Mouse (Mus musculus) forebrain, embryonic 13.5 days (tissue): Measurements from ENCODE around the gene Pde7b. TPM values are rescaled to one million over a fixed set of nuclear protein-coding genes. Genes with fewer than 3 reads are reported as not detected.
A peak's percentile ranks its signal among the peaks of the same experiment; 100 is the strongest.

Experiments used
- ATAC-seq: fragments of 200-750 bp; cut with Nextera tagmentation; 2 replicates; pipeline ENCODE4 v1.8.0; 2017
- H3K27ac ChIP-seq: fragments of 300-500 bp; sonication (generic); 2 replicates; pipeline ENCODE4 v1.5.1; 2015; ENCODE audit warnings: inconsistent platforms, mild to moderate bottlenecking, moderate library complexity
- H3K27me3 ChIP-seq: fragments of 300-500 bp; sonication (generic); 2 replicates; pipeline ENCODE4 v1.6.1; 2015; ENCODE audit warnings: mild to moderate bottlenecking, inconsistent platforms
- H3K36me3 ChIP-seq: fragments of 300-500 bp; sonication (generic); 2 replicates; pipeline ENCODE4 v1.6.1; 2015; ENCODE audit warnings: mild to moderate bottlenecking, inconsistent platforms; ENCODE audit not compliant: poor library complexity, severe bottlenecking
- H3K4me1 ChIP-seq: fragments of 300-500 bp; sonication (generic); 2 replicates; pipeline ENCODE4 v1.6.1; 2015; ENCODE audit warnings: inconsistent platforms
- H3K4me2 ChIP-seq: fragments of 300-500 bp; sonication (generic); 2 replicates; pipeline ENCODE4 v1.6.1; 2015; ENCODE audit warnings: inconsistent platforms, mild to moderate bottlenecking, moderate library complexity
- H3K4me3 ChIP-seq: fragments of 300-500 bp; sonication (generic); 2 replicates; pipeline ENCODE4 v1.5.1; 2015; ENCODE audit warnings: mild to moderate bottlenecking, inconsistent platforms
- H3K9ac ChIP-seq: fragments of 300-500 bp; sonication (generic); 2 replicates; pipeline ENCODE4 v1.6.1; 2015; ENCODE audit warnings: mild to moderate bottlenecking, inconsistent platforms
- H3K9me3 ChIP-seq: fragments of 300-500 bp; sonication (generic); replicated peaks from 2 replicates; pipeline ENCODE4 v1.6.1; 2016; ENCODE audit warnings: inconsistent platforms
- WGBS: fragments of 180-500 bp; shearing (Covaris S2); methylation state at CpG from one replicate; pipeline ENCODE4 v1.1.7; 2015; 5-methylcytosine and 5-hydroxymethylcytosine counted together
- polyA plus RNA-seq: library from polyadenylated mRNA; unstranded; fragments of >200 nt; fragmentation: Nextera tagmentation; extraction: Ambion mirVana; gene quantifications from 2 replicates; pipeline ENCODE4 v1.2.1, GENCODE M21; 2015

Gene Pde7b
- polyA plus RNA-seq, 1 experiment from 2014 or later, result 2.6 TPM

DNA sequence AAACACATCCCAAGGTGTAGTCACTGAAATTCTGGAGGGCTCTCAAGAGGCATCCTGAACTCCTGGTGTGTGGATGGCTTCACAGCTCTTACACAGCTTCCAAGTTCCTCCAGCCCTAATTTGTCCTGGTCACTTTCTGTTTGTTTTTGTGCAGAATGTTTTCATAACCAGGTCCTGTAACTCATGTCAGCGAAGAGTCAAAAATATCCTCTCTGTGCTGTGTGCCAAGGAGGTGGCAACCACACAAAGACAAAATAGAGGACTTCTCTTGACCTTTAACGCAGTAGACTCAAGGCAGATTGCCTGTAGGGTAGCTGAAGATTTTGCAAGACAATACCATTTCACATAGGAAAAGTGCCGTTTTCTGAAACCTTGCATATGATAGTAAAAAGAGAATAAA is 14.9 kb upstream of the Pde7b start:
- H3K4me2 ChIP-seq, result no peak overlapping the region
- peaks cover 17% of the 10 kb centered on the region for H3K4me1 ChIP-seq
- H3K9me3 ChIP-seq, result no peaks in the 10 kb centered on the region
- 89% methylated on average over 3 of the region's 3 CpGs for WGBS
- H3K9ac ChIP-seq, result no peak overlapping the region
- no peak overlapping the region for H3K27ac ChIP-seq
- no peak overlapping the region for H3K4me3 ChIP-seq
- no peaks in the 10 kb centered on the region for H3K27me3 ChIP-seq
- H3K36me3 ChIP-seq, result no peaks in the 10 kb centered on the region
- no peak for ATAC-seq

DNA sequence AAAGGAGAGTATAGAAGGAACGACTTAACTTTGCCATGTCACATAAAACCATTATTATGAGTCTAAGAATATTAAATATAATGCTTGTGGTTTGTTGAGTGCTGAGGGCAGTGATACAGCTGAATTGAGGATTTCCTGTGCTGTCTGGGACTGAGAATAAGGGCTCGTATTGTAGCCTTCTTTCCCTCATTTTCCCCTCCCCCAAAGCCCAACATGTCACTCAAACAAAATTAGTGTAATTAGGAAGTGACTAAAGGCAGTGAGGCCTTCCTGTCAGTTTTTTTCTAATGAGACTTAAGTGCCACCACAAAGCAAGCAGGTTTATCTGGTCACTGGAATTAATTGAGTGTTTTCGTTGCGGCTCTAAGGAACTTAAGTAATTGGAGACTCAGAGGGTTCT is 12.3 kb upstream of the Pde7b start:
- no peak overlapping the region for H3K9ac ChIP-seq
- H3K4me3 ChIP-seq, result no peak overlapping the region
- H3K4me1 ChIP-seq, result peaks cover 17% of the 10 kb centered on the region
- 11% methylated on average over 4 of the region's 4 CpGs for WGBS
- no peaks in the 10 kb centered on the region for H3K36me3 ChIP-seq
- peak; percentile 71 for ATAC-seq
- H3K9me3 ChIP-seq, result no peaks in the 10 kb centered on the region
- peak overlapping the region; percentile 32; the same call in 1 of the 2 replicates for H3K27ac ChIP-seq
- peak overlapping the region; percentile 5; the same call in 1 of the 2 replicates for H3K4me2 ChIP-seq
- no peaks in the 10 kb centered on the region for H3K27me3 ChIP-seq

DNA sequence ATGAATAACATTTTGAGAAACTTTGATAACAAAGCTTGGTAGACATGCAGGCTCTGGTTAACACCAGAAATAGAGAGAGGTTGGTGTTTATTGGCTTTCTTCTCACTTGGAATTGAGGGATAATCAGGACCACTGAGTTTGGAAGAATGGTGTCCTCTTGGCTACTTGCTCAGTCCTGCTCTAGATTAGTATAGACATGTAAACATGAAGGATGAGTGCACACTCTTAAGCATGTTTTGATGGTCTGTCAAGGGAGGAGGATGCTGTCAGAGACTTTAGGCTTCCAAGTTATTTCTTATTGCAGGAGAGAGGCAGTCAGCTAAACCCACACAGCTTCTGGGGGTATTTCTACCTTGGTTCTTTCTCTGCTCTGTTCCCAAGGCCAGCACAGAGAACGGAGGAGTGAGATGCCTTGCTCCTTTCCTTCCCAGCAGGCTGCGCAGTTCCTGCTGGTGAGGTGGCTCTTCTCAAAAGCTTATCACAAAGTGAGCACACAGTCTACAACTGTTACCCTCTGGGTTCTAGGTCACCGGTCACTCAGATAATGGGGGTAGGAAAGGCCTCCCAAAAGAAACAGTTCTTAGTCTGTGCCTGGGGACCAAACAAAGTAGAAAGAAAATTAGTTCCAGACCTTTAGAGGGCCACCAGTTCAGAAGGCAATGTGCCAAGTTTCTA is 11.0 kb upstream of the Pde7b start:
- Histone ChIP-seq H3K4me3 (no peak overlapping the region), H3K36me3 (no peaks in the 10 kb centered on the region), H3K4me1 (peaks cover 17% of the 10 kb centered on the region), H3K4me2 (no peak overlapping the region), H3K9me3 (no peaks in the 10 kb centered on the region), H3K9ac (no peak overlapping the region), H3K27me3 (no peaks in the 10 kb centered on the region), H3K27ac (no peak overlapping the region)
- 67% methylated on average over 3 of the region's 3 CpGs for WGBS
- ATAC-seq, result no peak

DNA sequence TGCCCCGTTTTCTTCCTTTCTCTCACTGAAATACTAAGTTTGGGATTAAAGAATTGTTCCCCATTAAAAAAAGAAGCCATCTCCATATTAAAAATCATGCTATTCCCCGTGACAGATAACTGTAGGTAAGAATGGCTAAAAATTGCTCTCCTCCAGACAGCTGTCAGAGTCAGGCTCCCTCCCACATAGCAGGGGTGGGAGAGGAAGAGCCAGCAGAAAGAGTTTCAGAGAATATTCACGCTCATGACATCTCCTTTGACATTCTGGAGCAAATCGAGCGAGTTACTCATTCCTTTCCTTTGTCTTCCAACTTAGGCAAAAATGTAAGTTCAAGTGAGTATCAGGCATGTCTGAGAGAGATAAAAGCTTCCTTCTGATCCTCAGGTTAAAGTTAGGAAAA is 8.7 kb upstream of the Pde7b start:
- ATAC-seq, result no peak
- H3K4me1 ChIP-seq, result peaks cover 17% of the 10 kb centered on the region
- no peaks in the 10 kb centered on the region for H3K27me3 ChIP-seq
- no peak overlapping the region for H3K4me2 ChIP-seq
- H3K27ac ChIP-seq, result no peak overlapping the region
- H3K4me3 ChIP-seq, result no peak overlapping the region
- no peaks in the 10 kb centered on the region for H3K9me3 ChIP-seq
- no peaks in the 10 kb centered on the region for H3K36me3 ChIP-seq
- no peak overlapping the region for H3K9ac ChIP-seq
- 79% methylated on average over 5 of the region's 5 CpGs for WGBS

DNA sequence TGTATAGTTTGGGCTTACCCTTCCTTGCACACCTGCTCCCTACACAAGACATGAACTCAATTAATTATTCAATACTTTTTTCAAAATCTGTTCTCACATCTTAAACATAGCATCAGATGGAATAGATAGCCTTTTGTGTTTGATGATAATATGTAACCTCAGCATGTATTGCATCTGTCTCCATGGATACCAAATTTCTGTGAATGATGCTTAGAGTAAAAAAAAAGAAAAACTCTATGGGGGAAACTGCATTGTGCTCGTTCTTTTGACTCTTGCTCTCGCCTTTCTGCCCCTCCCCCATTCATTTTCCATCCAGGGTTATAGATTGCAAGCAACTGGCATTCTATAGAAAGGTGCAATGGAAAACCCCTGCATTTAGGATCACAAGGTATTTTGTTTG is 7.3 kb upstream of the Pde7b start:
- H3K9ac ChIP-seq, result no peak overlapping the region
- H3K27me3 ChIP-seq, result no peaks in the 10 kb centered on the region
- H3K4me3 ChIP-seq, result no peak overlapping the region
- H3K4me2 ChIP-seq, result no peak overlapping the region
- no peaks in the 10 kb centered on the region for H3K36me3 ChIP-seq
- no peaks in the 10 kb centered on the region for H3K9me3 ChIP-seq
- no peak overlapping the region for H3K27ac ChIP-seq
- peak; percentile 30; the same call in 1 of the 2 replicates for ATAC-seq
- WGBS, result 13% methylated on average over 2 of the region's 2 CpGs
- H3K4me1 ChIP-seq, result peaks cover 12% of the 10 kb centered on the region

DNA sequence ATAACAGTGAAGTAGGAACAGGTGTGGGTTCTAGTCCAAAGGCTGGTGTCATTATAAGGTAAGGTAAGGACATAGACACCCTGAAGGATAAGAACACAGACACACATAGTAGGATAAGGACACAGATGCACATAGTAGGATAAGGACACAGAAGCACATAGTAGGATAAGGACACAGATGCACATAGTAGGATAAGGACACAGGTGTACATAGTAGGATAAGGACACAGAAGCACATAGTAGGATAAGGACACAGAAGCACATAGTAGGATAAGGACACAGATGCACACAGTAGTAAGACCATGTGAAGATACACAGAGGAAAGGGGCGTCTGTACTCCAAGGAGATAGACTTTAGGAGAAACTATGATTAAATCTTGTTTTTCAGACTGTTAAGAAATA is 5.2 kb upstream of the Pde7b start:
- Histone ChIP-seq H3K4me3 (no peak overlapping the region), H3K9ac (no peak overlapping the region), H3K27ac (no peak overlapping the region), H3K4me2 (no peak overlapping the region), H3K4me1 (peaks cover 5% of the 10 kb centered on the region), H3K36me3 (no peaks in the 10 kb centered on the region), H3K9me3 (no peaks in the 10 kb centered on the region), H3K27me3 (no peaks in the 10 kb centered on the region)
- no peak for ATAC-seq
- WGBS, result 75% methylated on average over 1 of the region's 1 CpGs

DNA sequence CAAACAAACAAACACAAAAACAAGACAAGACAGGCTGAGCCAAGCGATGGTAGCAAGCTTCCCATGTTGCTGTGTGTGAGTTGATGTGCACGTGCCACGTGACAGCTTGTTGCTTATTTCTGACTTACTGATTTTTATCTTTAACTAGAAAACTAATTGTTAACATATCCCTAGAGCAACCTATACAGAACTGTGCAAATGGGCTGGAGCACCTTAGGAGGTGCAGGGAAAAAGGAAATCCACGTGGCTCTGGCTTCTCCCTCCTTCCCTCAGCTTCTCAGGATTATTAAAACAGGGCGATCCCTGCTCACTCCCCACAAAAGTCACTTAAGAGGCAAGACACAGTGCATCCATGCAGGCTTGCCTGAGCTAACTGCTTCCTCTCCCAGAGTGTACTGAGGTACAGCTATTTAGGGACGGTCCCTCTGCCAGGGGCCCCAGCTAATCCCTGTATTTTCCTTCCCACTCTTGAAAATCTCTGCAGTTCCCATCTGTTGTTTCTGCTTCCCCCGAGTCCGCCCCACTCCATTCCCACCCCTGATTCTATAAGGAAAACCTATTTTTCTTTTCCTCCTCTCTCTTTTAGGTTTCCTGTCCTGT is 606 bp upstream of the Pde7b start:
- peak; percentile 13; the same call in 1 of the 2 replicates for ATAC-seq
- WGBS, result 51% methylated on average over 8 of the region's 8 CpGs
- no peaks in the 10 kb centered on the region for H3K9me3 ChIP-seq
- H3K36me3 ChIP-seq, result no peaks in the 10 kb centered on the region
- H3K27ac ChIP-seq, result no peak overlapping the region
- H3K4me2 ChIP-seq, result peak overlapping the region; percentile 58
- H3K9ac ChIP-seq, result no peak overlapping the region
- H3K4me1 ChIP-seq, result peaks cover 34% of the 10 kb centered on the region
- H3K27me3 ChIP-seq, result no peaks in the 10 kb centered on the region
- no peak overlapping the region for H3K4me3 ChIP-seq

DNA sequence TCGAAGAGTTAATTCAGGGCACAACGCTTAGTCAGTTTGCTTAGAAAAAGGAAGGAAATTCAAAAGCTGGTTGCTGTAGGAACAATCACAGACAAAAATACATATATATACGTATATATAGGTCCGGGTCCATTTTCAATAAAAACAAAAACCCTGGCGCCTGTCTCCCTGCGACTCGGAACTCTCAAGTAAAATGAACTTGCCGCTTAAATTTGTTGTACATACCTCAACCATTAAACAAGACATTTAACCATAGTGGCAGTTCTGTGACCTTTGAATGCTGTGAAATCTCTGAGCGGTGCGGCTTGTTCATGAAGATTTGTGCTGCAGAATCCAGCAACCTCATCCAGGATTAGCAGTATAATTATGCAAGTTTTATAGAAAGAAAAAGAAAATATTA is 427 bp downstream of the Pde7b start:
- 25% methylated on average over 10 of the region's 10 CpGs for WGBS
- Histone ChIP-seq H3K9ac (peak overlapping the region; percentile 14; the same call in 1 of the 2 replicates), H3K27me3 (no peaks in the 10 kb centered on the region), H3K27ac (no peak overlapping the region), H3K4me2 (peak overlapping the region; percentile 58), H3K4me1 (peaks cover 34% of the 10 kb centered on the region), H3K36me3 (no peaks in the 10 kb centered on the region), H3K4me3 (peak overlapping the region; percentile 29), H3K9me3 (no peaks in the 10 kb centered on the region)
- no peak for ATAC-seq

DNA sequence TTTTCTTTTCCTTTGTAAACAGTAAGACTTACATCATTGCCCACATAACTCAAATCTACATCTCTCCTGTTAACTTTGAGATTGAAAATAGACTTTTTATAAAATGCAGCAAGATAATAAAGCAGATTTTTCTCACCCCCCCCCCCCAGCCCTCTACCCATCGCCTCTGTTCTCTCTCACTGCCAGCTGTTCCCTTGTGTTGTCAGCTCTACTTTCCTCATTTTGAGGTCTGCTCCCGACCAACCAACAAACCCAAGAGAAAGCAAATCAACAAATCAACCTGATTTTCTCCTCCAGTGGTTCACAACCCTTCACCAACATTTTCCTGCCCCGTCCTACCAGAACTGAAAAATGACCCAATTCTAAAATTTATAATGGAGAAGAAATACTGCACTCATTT is 916 bp downstream of the Pde7b start:
- no peaks in the 10 kb centered on the region for H3K9me3 ChIP-seq
- WGBS, result 4% methylated on average over 3 of the region's 3 CpGs

DNA sequence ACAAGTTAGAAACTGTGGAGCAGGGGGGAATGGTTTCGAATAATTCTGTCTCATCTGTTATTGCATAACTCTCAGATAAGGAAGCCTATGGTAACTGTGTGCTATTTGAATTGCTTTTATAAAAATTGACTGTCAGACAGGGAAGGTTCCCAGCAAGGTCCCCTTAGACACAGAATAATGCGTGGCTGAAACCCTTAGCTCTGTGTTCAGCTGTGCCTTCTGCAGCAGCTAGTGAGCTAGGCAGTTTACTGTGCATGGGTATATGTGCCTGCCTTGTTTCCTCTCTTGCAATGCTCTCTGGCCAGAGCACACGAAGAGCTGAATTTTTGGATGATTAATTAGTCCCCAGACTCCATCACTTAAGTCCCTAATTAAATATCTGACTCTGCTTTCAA is 1.4 kb downstream of the Pde7b start:
- no peaks in the 10 kb centered on the region for H3K36me3 ChIP-seq
- peak overlapping the region; percentile 58 for H3K4me2 ChIP-seq
- H3K9ac ChIP-seq, result peak overlapping the region; percentile 40
- H3K4me1 ChIP-seq, result peaks cover 34% of the 10 kb centered on the region
- peak overlapping the region; percentile 19; the same call in 1 of the 2 replicates for H3K27ac ChIP-seq
- no peaks in the 10 kb centered on the region for H3K27me3 ChIP-seq
- WGBS, result 30% methylated on average over 3 of the region's 3 CpGs
- H3K4me3 ChIP-seq, result no peak overlapping the region
- ATAC-seq, result peak; percentile 58
- no peaks in the 10 kb centered on the region for H3K9me3 ChIP-seq

More for the DNA sequence above, 916 bp downstream of the Pde7b start:
- Histone ChIP-seq H3K9ac (no peak overlapping the region), H3K4me3 (peak overlapping the region; percentile 29), H3K27me3 (no peaks in the 10 kb centered on the region), H3K4me2 (peak overlapping the region; percentile 58), H3K27ac (no peak overlapping the region), H3K36me3 (no peaks in the 10 kb centered on the region), H3K4me1 (peaks cover 34% of the 10 kb centered on the region)
- ATAC-seq, result no peak

DNA sequence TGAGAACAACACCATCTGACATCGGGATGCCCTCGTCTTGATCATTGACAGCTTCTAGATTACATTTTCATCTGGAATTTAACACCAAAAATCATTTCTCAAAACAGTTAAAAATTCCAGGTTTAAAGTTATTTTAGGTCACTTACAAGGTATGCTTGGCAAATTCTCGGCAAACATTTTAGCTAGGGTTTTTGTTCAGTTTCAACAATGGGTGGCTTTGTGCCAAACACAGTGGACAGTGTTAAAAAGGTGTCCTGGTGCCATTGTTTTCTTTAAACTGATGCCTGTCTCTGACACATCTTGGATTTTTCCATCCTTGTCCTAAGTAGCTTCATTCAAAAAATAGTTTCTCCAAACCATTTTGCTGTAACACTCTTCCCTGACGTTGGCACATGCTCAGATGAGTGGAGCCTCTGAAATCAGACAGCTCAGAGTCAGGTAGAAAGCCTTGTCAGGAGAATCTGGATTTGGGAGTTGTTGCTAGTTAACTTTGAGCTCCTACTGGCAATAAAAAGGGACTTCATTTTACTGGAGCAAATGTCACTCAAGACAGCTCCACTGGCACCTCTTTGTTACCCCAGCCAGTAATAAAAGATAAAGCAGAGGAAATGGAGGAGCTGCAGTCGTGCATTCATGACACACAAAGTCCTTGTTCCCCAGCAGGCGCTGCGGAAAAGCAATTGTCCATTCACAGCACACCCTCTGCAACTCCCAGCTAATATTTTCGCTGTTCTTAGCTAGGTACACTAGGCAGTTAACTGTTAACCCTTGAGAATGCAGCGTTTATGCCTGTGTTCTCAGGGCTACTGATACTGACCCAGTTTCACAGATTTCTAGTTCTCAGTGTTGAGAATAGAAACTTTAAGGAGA is 2.0 kb downstream of the Pde7b start:
- Histone ChIP-seq H3K9me3 (no peaks in the 10 kb centered on the region), H3K27me3 (no peaks in the 10 kb centered on the region), H3K4me1 (peaks cover 34% of the 10 kb centered on the region), H3K27ac (peak overlapping the region; percentile 19), H3K36me3 (no peaks in the 10 kb centered on the region), H3K9ac (peak overlapping the region; percentile 40), H3K4me3 (no peak overlapping the region), H3K4me2 (peak overlapping the region; percentile 58)
- 25% methylated on average over 9 of the region's 9 CpGs for WGBS
- 0 out of 2 replicates have a peak, but pooled peaks have one; percentile 19 for ATAC-seq

DNA sequence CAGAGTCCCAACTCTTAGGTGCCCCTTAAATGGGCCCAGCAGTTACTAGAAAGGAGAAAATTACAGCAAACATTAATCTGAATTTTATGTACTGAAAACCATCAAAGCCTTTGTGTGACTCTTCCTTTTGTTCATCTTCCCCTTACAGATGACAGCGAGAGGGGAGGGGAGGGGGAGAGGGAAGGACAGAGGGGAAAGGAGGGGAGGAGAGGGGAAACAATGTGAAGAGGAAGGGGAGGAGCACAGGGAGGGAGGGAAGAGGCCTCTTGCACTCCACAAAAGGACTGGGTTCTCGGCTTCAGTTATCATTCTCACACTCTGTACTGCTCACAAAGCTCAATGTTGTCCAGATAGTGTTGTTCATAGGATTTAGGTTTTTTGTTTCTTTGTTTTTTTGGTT is 5.7 kb downstream of the Pde7b start:
- Histone ChIP-seq H3K36me3 (no peaks in the 10 kb centered on the region), H3K4me1 (peaks cover 22% of the 10 kb centered on the region), H3K4me2 (no peak overlapping the region), H3K4me3 (no peak overlapping the region), H3K27me3 (no peaks in the 10 kb centered on the region), H3K9ac (no peak overlapping the region), H3K9me3 (no peaks in the 10 kb centered on the region), H3K27ac (no peak overlapping the region)
- peak; percentile 43; the same call in 1 of the 2 replicates for ATAC-seq
- WGBS, result 29% methylated on average over 2 of the region's 2 CpGs
